Mouse (Mus musculus): Measurements from ENCODE around the gene Tmem184b. TPM values are rescaled to one million over a fixed set of nuclear protein-coding genes. Genes with fewer than 3 reads are reported as not detected.

The Tmem184b gene
- total RNA-seq, 2 experiments from 2014 or later, result 48.2 to 83.4 TPM

DNA sequence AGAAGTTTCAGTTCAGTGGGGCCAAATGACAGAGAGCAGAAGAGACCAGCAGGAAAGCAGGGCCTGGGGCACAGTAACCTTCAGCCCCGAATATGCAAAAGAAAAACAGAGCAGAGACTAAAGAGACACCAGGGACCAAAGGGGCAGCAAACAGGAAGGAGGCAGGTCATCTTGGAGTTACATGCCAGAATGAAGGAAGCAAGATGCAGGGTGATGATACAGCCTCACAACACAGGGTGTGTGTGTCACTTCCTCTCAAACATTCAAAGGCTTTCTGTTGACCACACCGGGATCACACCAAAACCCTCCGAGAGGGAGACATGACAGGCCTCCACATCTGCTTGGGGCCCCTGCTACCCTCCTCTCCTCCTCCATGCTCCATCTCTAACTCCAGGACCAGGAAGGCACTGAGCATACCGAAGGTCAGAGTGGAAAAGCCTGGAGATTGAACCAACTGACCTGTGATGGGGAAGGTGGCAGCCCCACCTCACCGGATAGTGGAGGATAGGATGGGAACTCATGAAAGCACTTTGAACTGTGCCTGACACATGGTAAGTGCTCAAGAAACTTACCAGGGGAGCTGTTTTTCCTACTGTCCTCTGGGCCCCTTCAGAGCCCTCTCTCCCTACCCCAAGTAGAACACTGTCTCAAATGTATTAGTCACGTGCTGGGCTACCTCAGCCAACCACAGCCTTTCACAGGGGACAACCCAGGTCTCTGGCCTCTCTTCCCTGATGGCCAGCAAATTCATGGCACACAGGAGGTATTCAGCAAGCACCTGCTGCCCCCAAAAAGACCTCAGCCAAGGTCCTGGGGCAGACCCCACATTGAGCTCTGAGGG, 3.0 kb downstream of the Tmem184b start:
- peak in 1 of 2 experiments; percentile 21 for DNase-seq (ENCODE audit: low spot score in 2 of 2)

DNA sequence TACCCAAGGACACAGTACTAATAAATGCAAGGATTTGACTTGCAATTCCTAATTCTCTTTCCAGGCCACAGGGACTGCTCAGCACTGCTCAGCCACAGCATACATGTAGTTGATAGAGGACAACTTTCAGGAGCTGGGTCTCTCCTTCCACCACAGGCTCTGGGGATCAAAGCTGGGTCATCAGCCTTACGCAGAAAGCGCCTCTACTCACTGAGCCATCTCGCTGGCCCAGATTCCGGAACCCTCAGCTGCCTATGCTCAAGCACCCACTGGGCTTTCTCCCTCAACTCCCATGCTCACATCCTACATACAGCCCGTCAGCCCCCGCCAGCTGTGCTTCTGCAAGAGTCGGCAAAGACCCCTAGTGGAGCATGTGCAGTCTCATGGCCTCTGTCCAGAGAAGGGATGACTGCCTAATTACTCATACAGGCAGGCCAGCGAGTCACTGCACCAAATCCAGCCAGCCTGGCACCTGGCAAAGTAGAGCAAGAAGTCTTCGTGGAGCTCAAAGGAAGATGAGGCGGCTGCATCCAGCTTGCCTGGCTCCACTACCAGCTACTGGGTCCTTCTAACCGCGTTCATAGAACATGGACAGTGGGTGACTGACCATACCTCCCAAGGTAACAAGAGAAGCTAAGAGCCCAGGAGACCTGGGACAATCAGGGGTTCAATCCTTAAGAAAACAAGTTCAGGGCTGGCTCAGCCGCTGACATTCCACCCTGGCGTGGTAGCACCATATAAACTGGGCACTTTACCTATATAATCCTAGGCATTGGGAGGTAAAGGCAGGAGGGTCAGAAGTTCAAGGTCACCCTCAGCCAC, 3.9 kb downstream of the Tmem184b start:
- DNase-seq (ENCODE audit: low spot score in 2 of 2), result peak in 1 of 2 experiments; percentile 15

DNA sequence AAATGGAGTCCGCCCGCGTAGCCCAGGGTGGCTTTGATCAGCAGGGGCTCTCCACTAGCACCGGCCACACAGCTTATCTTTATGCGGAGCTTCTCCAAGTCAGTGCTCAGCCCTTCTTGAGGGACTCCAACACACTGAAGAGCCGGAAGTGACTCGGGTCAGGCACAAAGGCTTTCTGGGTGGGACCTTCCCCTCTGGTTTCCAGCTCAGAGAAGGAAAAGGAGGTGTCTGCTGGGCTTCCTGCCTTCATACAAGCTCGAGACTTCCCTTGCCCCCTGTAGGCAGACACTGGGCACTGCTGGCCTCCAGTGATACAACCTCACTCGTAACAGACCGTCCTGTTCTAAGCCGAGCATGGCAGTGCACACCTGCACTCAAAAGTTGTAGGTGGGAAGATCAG, 6.6 kb downstream of the Tmem184b start:
- DNase-seq (ENCODE audit: low spot score in 2 of 2), result peak in 1 of 2 experiments; percentile 36

DNA sequence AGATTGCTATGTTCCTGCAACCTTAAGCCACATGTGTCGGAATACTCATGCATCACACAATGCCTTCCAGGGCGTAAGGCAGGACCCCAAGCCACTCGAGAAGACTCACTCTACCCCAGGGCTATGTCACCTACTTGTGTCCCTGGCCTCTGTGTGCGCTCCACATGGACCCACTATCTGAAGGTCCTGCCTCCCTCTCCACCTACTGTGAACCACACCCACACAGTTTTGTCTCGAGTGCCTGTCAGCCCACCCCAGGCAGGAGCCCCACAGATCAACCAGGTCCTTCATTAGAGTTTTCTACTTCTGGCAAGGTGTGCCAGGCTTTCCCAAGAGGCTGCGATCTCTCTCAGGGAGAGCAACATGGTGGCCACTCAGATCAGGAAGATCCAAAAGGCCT, 8.1 kb downstream of the Tmem184b start:
- DNase-seq (ENCODE audit: low spot score in 2 of 2), result no peak

DNA sequence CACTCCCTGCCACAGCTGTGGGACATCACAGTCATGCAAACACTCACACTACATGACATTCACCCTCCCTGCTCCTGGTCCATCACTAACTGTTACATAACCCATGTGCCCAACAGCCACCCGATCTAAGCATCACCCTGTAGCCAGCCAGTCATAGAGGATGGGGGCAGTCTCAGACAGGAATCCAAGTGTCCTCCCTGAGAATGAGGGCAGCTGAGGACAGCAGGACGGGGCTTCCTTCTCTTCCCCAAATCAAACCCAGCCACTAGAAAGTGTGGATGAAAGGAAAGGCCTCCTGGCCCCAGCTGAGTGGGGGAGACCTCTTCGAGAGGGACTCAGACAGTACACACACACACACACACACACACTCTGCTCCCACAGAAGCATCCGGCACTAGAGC, 8.5 kb downstream of the Tmem184b start:
- DNase-seq (ENCODE audit: low spot score in 2 of 2), result no peak

DNA sequence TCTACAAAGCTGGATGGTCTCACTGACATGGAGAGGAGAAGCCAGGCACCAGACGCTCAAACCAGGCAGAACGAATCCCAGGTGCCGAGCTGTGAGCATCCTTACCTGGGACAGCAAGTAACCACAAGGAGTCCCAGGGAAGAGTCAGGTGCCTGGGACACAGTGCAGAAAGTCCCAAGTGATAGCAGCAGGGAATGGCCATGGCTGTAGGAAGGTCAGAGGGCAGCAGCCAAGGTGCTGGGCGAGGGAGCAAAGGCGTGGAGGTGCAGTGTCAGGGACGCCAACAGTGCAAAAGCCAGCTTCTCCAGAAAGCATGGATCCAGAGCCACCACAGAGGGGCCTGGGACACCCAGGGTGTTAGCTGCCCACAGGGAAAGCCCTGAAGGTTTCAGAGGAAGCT, 10.3 kb downstream of the Tmem184b start:
- no peak for DNase-seq (ENCODE audit: low spot score in 2 of 2)

DNA sequence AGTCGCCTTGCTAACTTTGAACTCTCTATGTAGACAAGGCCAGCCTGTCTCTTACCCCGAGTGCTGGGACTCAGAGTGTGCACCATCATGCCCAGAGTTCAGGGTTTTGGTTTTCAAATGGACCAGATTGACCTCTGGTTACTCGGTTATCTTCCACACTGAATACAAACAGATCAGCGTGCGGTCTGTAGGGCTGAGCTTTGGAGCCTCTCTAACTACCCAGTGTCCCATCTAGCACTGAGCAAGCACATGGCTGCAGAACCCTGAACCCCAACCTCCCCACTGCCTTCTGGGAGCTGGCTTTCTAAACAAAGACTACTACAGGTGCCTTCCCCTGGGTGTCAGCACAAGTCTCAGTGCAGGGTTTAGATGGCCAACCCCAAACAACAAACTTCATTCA, 10.8 kb downstream of the Tmem184b start:
- no peak for DNase-seq (ENCODE audit: low spot score in 2 of 2)

DNA sequence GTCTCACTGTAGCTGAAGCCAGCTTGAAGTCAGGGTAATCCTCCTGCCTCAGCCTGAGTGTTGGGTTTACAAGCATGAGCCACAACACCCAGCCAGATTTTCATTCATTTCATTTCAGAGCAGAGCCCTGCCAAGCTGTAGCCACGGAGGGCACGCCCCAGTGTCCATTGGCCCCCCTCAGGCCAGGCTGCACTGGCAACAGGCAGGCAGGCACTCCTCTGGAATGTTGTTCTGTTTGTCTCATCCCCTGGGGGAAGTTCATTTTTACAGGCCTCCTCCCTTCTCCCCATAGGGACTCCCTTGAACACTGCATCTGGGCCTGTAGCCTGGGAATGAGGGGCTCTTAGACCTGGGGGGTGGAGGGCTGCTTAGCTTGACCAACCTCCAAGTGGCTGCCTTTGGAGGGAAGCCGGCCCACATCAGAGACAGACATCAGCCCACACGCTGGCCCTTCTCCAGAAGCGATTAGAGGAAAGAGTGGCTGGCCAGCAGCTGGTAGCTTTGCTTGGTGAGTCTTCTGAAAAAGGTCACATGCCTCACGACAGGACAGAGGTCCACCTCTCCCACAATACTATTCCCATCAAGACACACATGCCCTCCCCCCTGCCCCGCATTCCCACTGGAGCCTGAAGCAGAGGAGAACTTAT, 11.8 kb downstream of the Tmem184b start:
- peak in 1 of 2 experiments; percentile 62 for DNase-seq (ENCODE audit: low spot score in 2 of 2)

DNA sequence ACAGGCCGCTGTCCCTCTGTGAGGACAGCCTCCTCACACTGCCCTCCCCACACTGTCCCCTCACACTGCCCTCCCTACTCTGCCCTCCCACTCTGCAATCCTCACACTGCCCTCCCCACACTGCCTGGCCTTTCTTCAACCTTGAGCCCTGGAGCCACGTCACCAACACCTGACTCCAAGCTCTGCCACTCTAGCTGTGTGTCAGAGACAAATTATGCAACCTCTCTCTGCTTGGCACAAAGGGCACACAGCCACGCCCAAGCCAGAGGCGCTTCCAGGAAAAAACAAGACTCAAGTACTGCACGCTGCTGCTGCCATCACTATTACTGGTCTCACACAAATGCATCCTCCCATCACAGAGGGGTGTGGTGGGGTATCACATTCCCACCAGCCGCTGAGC, 12.9 kb downstream of the Tmem184b start:
- peak; percentile 52 to 55 for DNase-seq (ENCODE audit: low spot score in 2 of 2)

DNA sequence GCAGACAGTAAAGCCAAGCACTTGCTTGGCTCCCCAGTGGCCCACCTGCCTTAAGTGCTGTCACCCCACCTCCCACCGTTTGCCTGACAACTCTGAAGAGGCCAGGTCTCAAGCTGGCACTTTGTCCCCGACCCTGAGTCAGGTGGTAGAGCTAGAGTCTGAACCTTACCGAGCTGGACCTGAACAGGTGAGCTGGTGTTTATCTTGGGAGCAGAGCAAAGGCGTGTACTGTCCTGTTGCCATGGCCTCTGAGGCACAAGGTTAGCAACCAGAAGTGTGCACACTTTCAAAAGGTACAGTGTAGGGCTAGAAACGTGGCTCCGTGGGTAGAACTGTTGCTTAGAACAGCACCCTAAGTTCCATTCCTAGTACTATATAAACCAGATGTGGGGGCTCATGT, 15.2 kb downstream of the Tmem184b start:
- no peak for DNase-seq (ENCODE audit: low spot score in 2 of 2)

DNA sequence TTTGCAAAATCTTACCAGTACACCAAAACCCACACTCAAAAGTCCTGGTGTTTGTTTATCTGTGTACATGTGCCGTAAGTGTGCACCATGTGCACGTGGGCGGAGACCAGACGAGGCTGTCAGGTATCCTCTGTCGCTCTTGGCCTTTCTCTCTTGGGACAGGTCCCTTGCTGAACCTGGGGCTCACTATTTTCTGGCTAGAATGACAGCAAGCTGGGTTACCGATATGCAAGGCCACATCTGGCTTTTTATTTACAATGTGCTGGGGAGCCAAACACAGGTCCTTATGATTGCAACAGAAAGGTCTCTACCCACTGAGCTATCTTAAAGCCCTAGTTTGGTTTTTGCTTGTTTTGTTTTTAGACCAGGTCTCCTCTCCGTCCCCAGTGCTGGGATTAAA, 15.8 kb downstream of the Tmem184b start:
- no peak for DNase-seq (ENCODE audit: low spot score in 2 of 2)

DNA sequence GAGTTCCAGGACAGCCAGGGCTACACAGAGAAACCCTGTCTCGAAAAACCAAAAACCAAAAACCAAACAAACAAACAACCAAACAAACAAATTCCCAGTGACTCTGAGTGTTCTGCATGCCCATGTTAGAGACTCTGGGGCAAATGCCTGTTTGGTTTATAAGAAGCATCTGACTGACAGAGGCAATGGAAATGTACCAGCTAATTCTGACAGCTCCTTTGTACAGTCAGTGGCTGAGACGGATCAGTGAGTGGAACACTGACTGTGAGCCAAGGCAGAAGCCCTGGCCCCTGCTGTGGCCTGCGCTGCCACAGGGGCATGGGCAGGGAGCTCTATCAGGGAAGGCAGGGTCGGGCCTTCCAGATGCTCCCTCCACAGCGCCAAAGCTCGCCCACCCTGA, 16.3 kb downstream of the Tmem184b start:
- DNase-seq (ENCODE audit: low spot score in 2 of 2), result no peak

DNA sequence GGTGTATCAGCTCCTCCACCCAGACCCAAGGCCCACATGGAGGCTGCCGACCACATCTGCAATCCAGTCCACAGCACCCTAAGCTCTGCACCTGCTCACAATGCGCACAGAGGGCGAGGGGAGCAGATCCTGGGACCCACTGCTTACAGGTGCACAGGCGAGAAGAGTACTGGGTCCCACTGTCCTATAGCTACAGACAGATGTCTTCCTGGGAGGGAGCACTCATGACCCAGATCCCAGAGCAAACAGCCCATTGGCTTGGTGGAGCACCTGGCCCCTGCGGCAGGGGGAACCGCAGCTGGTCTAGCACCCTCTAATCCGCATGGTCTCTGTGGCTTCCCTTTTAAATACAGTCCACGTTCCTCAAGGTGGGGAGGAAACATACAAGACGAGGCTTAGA, 21.7 kb downstream of the Tmem184b start:
- DNase-seq (ENCODE audit: low spot score in 2 of 2), result no peak

DNA sequence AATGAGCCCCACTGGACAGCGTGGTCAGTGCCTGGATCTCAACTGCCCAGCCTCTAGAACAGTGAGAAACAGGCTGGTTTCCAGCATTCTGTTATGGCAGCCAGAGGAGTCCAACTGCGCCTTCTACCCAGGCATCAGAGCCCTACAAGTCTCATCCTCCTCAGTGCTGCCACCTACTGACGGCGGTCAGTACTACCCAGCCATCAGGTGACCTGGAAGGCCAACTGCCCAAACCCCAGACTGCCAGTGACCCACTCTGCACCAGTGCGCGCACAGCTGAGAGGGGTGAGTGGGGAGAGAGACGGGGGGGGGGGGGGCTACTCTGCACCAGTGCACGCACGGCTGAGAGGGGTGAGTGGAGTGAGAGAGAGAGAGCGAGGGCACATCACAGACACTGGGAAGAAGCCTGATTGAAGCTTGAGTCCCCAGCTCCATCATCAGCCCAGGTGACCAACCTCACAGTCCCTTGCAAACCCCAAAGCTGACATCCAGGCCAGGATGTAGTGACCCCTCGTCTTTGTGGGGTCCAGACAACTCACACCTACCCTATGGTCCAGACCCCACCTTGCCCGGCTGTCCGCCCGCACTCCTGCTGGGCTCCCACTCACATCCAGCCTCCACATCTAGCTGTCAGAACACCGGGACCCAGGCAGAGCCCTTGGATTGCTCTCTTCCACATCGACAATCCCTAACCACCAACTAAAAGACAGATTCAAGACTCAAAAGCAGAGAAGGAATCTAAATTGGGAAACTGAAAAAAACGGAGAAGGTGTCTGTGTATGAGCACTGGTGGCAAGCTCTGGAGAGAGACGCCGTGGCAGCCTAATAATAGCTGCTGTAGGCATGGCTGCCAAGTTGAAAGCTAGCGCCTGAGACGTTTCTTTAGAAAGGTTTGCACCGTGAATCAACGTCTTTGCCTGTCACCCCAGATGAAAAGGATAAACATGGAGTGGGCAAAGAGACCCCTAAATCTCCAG, 22.6 kb downstream of the Tmem184b start:
- peak; percentile 64 to 77 for DNase-seq (ENCODE audit: low spot score in 2 of 2)

DNA sequence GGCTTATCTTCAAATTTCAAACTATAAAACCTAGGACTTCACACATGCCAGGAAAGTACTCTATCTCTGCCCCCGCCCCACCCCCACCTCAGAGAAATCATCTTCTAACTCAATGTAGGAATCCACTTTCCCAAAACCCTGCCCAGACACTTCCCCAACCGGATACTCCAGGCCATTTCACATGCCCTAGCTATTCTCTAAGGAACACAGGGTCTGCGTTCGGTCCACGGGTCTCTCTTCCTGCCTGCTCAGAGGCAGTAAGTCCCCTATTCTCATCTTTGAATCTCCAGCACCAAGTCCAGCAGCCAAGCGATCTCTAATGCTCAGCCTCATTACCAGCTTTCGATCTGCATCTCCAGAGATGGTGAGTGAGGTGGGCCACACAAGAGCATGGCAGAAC, 23.7 kb downstream of the Tmem184b start:
- no peak for DNase-seq (ENCODE audit: low spot score in 2 of 2)

DNA sequence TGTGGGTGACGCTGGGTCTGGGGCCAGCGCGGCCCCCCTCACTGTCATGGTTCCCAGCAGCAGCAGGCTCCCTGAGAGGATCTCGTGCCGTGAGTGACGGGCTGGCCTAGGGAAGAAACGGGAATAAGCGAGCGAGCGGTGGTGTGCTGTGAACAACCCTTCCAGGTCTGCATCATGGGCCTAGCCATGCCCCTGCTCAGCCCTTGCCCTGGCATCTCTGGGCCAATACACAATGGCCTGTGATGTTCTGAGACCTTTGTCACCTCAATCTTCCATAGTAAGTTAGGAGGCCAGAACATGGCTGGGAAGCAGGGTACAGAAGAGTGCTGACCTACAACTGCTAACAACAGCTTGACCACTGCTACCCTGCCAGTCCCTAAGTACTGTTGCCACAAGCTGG, 24.8 kb downstream of the Tmem184b start:
- no peak for DNase-seq (ENCODE audit: low spot score in 2 of 2)

DNA sequence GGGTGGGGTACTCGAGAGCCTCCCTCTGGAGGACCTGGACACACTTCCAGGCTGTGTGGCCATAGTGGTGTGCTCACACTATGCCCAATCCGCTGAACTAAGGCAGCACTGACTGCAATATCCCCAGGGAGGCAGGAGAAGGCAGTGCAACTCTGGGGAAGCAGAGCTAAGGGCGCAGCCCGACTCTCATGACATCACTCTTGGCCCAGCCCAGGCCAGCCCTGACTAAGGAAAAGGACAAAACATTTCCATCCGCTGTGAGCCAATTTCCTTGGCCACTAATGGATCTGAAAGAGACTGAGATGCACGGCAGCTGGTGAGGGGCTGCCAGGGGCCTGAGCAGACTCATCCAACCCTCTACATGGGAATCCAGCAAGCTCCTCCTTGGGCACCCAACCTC, 25.7 kb downstream of the Tmem184b start:
- peak in 1 of 2 experiments; percentile 54 for DNase-seq (ENCODE audit: low spot score in 2 of 2)

DNA sequence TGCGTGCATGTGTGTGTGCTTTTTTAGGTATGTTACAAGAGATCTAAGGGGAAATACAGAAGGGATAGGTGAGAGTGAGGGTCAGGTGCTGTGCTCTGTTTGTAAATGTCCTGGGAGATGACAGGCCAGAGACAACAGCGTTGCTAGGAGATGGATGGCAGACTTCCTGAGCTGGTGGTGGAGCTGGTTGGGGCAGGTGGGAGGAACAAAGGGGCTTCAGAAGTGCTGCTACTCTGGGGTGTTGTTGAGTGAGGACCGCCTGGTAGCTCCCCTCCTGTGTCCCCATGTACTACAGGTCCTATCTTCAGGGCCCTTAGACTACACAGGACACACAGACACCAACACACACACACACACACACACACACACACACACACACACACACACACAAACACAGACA, 28.6 kb downstream of the Tmem184b start:
- DNase-seq (ENCODE audit: low spot score in 2 of 2), result no peak

DNA sequence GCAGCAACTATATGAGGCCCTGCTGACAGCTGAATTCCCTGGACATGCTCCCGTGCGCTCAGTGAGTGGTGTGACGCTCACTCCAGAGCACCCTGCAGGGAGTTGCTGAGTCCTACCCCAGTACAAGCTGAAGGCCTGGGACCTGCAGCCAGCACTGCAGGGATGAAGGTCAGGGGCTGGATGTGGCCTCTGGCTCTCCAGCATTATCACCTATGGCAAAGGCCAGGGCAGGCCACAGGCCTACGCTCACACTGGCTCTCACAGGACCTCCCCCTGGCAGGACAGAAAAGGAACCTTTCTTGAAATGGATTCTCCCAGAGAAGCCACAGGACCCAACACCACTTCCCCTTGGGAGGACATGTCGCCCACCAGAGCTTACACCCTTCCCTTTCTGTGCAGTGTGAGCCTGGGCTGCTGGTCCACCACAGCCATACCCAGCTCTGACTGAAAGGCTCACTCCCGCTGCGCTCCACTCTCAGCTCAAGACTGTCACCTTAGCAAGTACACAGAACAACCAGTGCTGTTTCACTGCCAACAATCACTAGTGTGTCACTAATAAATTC, 33.0 kb downstream of the Tmem184b start:
- DNase-seq (ENCODE audit: low spot score in 2 of 2), result no peak
